Mouse (Mus musculus) heart, adult 2 months (tissue): ENCODE results near the gene Hist1h4c.

Experiments used
- CTCF ChIP-seq: fragments of 200-600 bp; IDR thresholded peaks from 2 replicates; pipeline ENCODE4 v1.8.1; 2022; ENCODE audit warnings: antibody characterized with exemption, mild to moderate bottlenecking, moderate library complexity
- EP300 ChIP-seq: fragments of 200-500 bp; IDR thresholded peaks from 2 replicates; pipeline ENCODE4 v1.6.1; 2011; ENCODE audit warnings: low read depth, low read length, control low read depth; ENCODE audit not compliant: insufficient read depth
- POLR2A ChIP-seq: fragments of 200-500 bp; IDR thresholded peaks from 2 replicates; pipeline ENCODE4 v1.6.1; 2011; ENCODE audit warnings: mild to moderate bottlenecking, low read depth, low read length, control low read depth; ENCODE audit not compliant: insufficient read depth

- TF ChIP-seq POLR2A: no peak
- TF ChIP-seq CTCF: no peak
- TF ChIP-seq EP300: no peak
Observed at GRCm38 (mm10) chr13:23740910-23741309, 42.7 kb upstream of the Hist1h4c start.
